Mouse (Mus musculus) erythroblast, embryonic 14.5 days (primary cell): ENCODE measurements around the gene Traf1. TPM values are rescaled to one million over a fixed set of nuclear protein-coding genes. Genes with fewer than 3 reads are reported as not detected.

Experiments used
- H3K27me3 ChIP-seq: 2 replicates; pipeline ENCODE4 v1.6.1; 2012; ENCODE audit warnings: inconsistent platforms; ENCODE audit not compliant: control insufficient read depth
- H3K36me3 ChIP-seq: 2 replicates; pipeline ENCODE4 v1.6.1; 2012; ENCODE audit warnings: mild to moderate bottlenecking, inconsistent platforms; ENCODE audit not compliant: control insufficient read depth
- H3K4me1 ChIP-seq: 2 replicates; pipeline ENCODE4 v1.6.1; 2012; ENCODE audit warnings: inconsistent platforms; ENCODE audit not compliant: control insufficient read depth
- H3K4me3 ChIP-seq: replicated peaks from 2 replicates; pipeline ENCODE3; 2012; ENCODE audit warnings: moderate library complexity, mild to moderate bottlenecking, inconsistent platforms
- H3K9me3 ChIP-seq: 2 replicates; pipeline ENCODE4 v1.6.1; 2012; ENCODE audit warnings: low read length, inconsistent platforms, mixed read lengths; ENCODE audit not compliant: control insufficient read depth
- GATA1 ChIP-seq: IDR thresholded peaks from 2 replicates; pipeline ENCODE4 v1.6.1; 2012; ENCODE audit warnings: low read length, inconsistent platforms, mixed read lengths
- TAL1 ChIP-seq: IDR thresholded peaks from 3 replicates; pipeline ENCODE4 v1.6.1; 2012; ENCODE audit warnings: low read length, inconsistent platforms, mixed read lengths
- polyA plus RNA-seq: library from polyadenylated mRNA; stranded (reverse); fragments of >175 nt; gene quantifications from 2 replicates; pipeline ENCODE4 v1.2.3, GENCODE M21; 2012

The Traf1 gene
- polyA plus RNA-seq, 1 experiment, result not detected

- H3K4me1 ChIP-seq, result no peaks in the 10 kb centered on the region
- no peak for TF ChIP-seq TAL1
- TF ChIP-seq GATA1, result no peak
- no peak overlapping the region for H3K4me3 ChIP-seq
- H3K27me3 ChIP-seq, result peaks cover 18% of the 10 kb centered on the region
- no peaks in the 10 kb centered on the region for H3K36me3 ChIP-seq
- no peaks in the 10 kb centered on the region for H3K9me3 ChIP-seq
Observed at GRCm38 (mm10) chr2:34938269-34939208, 23.0 kb downstream of the Traf1 start.

- Histone ChIP-seq H3K36me3 (no peaks in the 10 kb centered on the region), H3K4me3 (no peak overlapping the region), H3K4me1 (no peaks in the 10 kb centered on the region), H3K27me3 (peaks cover 18% of the 10 kb centered on the region), H3K9me3 (no peaks in the 10 kb centered on the region)
- TF ChIP-seq TAL1 (no peak), GATA1 (no peak)
Observed at GRCm38 (mm10) chr2:34937460-34937859, 24.1 kb downstream of the Traf1 start.

- H3K4me1 ChIP-seq, result 0 out of 2 replicates have a peak, but pooled peaks cover 2% of the 10 kb centered on the region
Observed at GRCm38 (mm10) chr2:34927320-34927719, 34.3 kb downstream of the Traf1 start.

GRCm38 (mm10) chr2:34922729-34923128 is 38.8 kb downstream of the Traf1 start:
- no peak for TF ChIP-seq GATA1
- TF ChIP-seq TAL1, result no peak
- no peak overlapping the region for H3K4me3 ChIP-seq
- peaks cover 6% of the 10 kb centered on the region for H3K27me3 ChIP-seq
- no peaks in the 10 kb centered on the region for H3K9me3 ChIP-seq
- H3K4me1 ChIP-seq, result 0 out of 2 replicates have a peak, but pooled peaks cover 2% of the 10 kb centered on the region
- H3K36me3 ChIP-seq, result no peaks in the 10 kb centered on the region

More at GRCm38 (mm10) chr2:34927320-34927719, 34.3 kb downstream of the Traf1 start:
- Histone ChIP-seq H3K27me3 (no peaks in the 10 kb centered on the region), H3K36me3 (no peaks in the 10 kb centered on the region), H3K9me3 (no peaks in the 10 kb centered on the region), H3K4me3 (no peak overlapping the region)
- no peak for TF ChIP-seq GATA1
- TF ChIP-seq TAL1, result no peak

GRCm38 (mm10) chr2:34920144-34920543 is 41.4 kb downstream of the Traf1 start:
- Histone ChIP-seq H3K4me1 (peaks cover under 1% of the 10 kb centered on the region; the same call in 1 of the 2 replicates), H3K4me3 (no peak overlapping the region), H3K9me3 (no peaks in the 10 kb centered on the region), H3K27me3 (peaks cover 22% of the 10 kb centered on the region), H3K36me3 (no peaks in the 10 kb centered on the region)
- TF ChIP-seq TAL1, result no peak
- TF ChIP-seq GATA1, result no peak

GRCm38 (mm10) chr2:34915103-34915502 is 46.5 kb downstream of the Traf1 start:
- H3K4me3 ChIP-seq, result no peak overlapping the region
- TF ChIP-seq GATA1 (no peak), TAL1 (no peak)

GRCm38 (mm10) chr2:34914823-34915082 is 46.8 kb downstream of the Traf1 start:
- TF ChIP-seq TAL1, result no peak
- no peak for TF ChIP-seq GATA1
- H3K4me3 ChIP-seq, result peak overlapping the region; percentile 68
- H3K36me3 ChIP-seq, result peaks cover 28% of the 10 kb centered on the region
- no peaks in the 10 kb centered on the region for H3K9me3 ChIP-seq
- H3K27me3 ChIP-seq, result peaks cover 47% of the 10 kb centered on the region
- H3K4me1 ChIP-seq, result peaks cover 33% of the 10 kb centered on the region

More at GRCm38 (mm10) chr2:34915103-34915502, 46.5 kb downstream of the Traf1 start:
- Histone ChIP-seq H3K36me3 (peaks cover 25% of the 10 kb centered on the region), H3K4me1 (peaks cover 33% of the 10 kb centered on the region), H3K9me3 (no peaks in the 10 kb centered on the region), H3K27me3 (peaks cover 47% of the 10 kb centered on the region)

GRCm38 (mm10) chr2:34914069-34914822 is 47.3 kb downstream of the Traf1 start:
- peak overlapping the region; percentile 68 for H3K4me3 ChIP-seq
- TF ChIP-seq GATA1, result peak; percentile 62
- TF ChIP-seq TAL1, result no peak
- H3K4me1 ChIP-seq, result peaks cover 33% of the 10 kb centered on the region
- no peaks in the 10 kb centered on the region for H3K9me3 ChIP-seq
- peaks cover 47% of the 10 kb centered on the region for H3K27me3 ChIP-seq
- H3K36me3 ChIP-seq, result peaks cover 34% of the 10 kb centered on the region
